Mouse (Mus musculus) MEL (cell line): ENCODE data around the gene Nelfb. TPM values are rescaled to one million over a fixed set of nuclear protein-coding genes. Genes with fewer than 3 reads are reported as not detected.
A peak's percentile ranks its signal among the peaks of the same experiment; 100 is the strongest.
"Not testable (repeated sequence)": the region's sequence is repeated elsewhere in the genome, so short reads cannot be mapped to it uniquely, and the experiment has no call there.

ENCODE experiments used
- DNase-seq: peaks from one replicate; pipeline ENCODE4 v3.0.0; 2011; ENCODE audit warnings: low read depth, low spot score
- H3K27ac ChIP-seq: 2 replicates; pipeline ENCODE4 v1.5.1; 2012; ENCODE audit warnings: low read depth, mild to moderate bottlenecking, control low read depth, low read length, moderate library complexity; ENCODE audit not compliant: control insufficient read depth
- H3K27me3 ChIP-seq, 2 experiments: fragments of 150-350 bp in 1 of 2; sonication (generic) in 1 of 2; 2 replicates each; pipeline ENCODE4 v1.6.1; 2012; ENCODE audit warnings: low read length in 2 of 2, mild to moderate bottlenecking in 2 of 2, improper control_type of control experiment in 1 of 2, moderate library complexity in 1 of 2; ENCODE audit not compliant: insufficient read depth in 2 of 2, control insufficient read depth in 1 of 2
- H3K36me3 ChIP-seq, 2 experiments: 2 replicates each; pipeline ENCODE4 v1.6.1; 2012 to 2014; ENCODE audit warnings: low read length in 2 of 2, improper control_type of control experiment in 1 of 2, inconsistent platforms in 1 of 2, mild to moderate bottlenecking in 1 of 2; ENCODE audit not compliant: insufficient read depth in 2 of 2, control insufficient read depth in 1 of 2
- H3K4me1 ChIP-seq, 2 experiments: fragments of 150-350 bp in 1 of 2; sonication (generic) in 1 of 2; 2 replicates each; pipeline ENCODE4 v1.6.1; 2012; ENCODE audit warnings: low read length in 2 of 2, improper control_type of control experiment in 1 of 2, mild to moderate bottlenecking in 1 of 2; ENCODE audit not compliant: insufficient read depth in 2 of 2, control insufficient read depth in 1 of 2
- H3K4me3 ChIP-seq, 2 experiments: fragments of 150-350 bp in 1 of 2; sonication (generic) in 1 of 2; 2 replicates each; pipeline ENCODE4 v1.5.1; 2012; ENCODE audit warnings: low read depth in 2 of 2, low read length in 2 of 2, mild to moderate bottlenecking in 2 of 2, moderate library complexity in 2 of 2, control low read depth in 1 of 2, improper control_type of control experiment in 1 of 2; ENCODE audit not compliant: control insufficient read depth in 1 of 2, insufficient read depth in 1 of 2
- H3K79me2 ChIP-seq: 2 replicates; pipeline ENCODE4 v1.6.1; 2012; ENCODE audit warnings: mild to moderate bottlenecking, low read length, moderate library complexity; ENCODE audit not compliant: control insufficient read depth, poor library complexity, insufficient read depth
- H3K9ac ChIP-seq: 2 replicates; pipeline ENCODE4 v1.6.1; 2012; ENCODE audit warnings: low read depth, mild to moderate bottlenecking, control low read depth, low read length, moderate library complexity; ENCODE audit not compliant: control insufficient read depth, poor library complexity, severe bottlenecking
- H3K9me3 ChIP-seq: fragments of 150-350 bp; sonication (generic); replicated peaks from 2 replicates; pipeline ENCODE4 v1.6.1; 2012; ENCODE audit warnings: mild to moderate bottlenecking, low read length, improper control_type of control experiment, moderate library complexity; ENCODE audit not compliant: insufficient read depth
- CTCF ChIP-seq, 3 experiments: IDR thresholded peaks in 2 of 3; conservative IDR thresholded peaks in 1 of 3; 2 replicates each; pipeline ENCODE4 v1.5.1; 2011 to 2012; ENCODE audit warnings: low read length in 3 of 3, low read depth in 2 of 3, mild to moderate bottlenecking in 2 of 3, improper control_type of control experiment in 1 of 3, inconsistent platforms in 1 of 3, mixed read lengths in 1 of 3, moderate library complexity in 1 of 3; ENCODE audit not compliant: control insufficient read depth in 1 of 3, insufficient read depth in 1 of 3, poor library complexity in 1 of 3, severe bottlenecking in 1 of 3
- ELF1 ChIP-seq: IDR thresholded peaks from 2 replicates; pipeline ENCODE4 v1.6.1; 2014; ENCODE audit warnings: low read depth, mild to moderate bottlenecking, inconsistent platforms, low read length, improper control_type of control experiment, moderate library complexity
- GATA1 ChIP-seq: IDR thresholded peaks from 2 replicates; pipeline ENCODE4 v1.6.1; 2011; ENCODE audit warnings: low read depth, low read length, improper control_type of control experiment
- HCFC1 ChIP-seq: IDR thresholded peaks from 2 replicates; pipeline ENCODE4 v1.6.1; 2012; ENCODE audit warnings: low read depth, mild to moderate bottlenecking, inconsistent platforms, low read length, improper control_type of control experiment, moderate library complexity
- MXI1 ChIP-seq: IDR thresholded peaks from 2 replicates; pipeline ENCODE4 v1.6.1; 2011; ENCODE audit warnings: mild to moderate bottlenecking, low read depth, low read length, improper control_type of control experiment
- MYC ChIP-seq: IDR thresholded peaks from 2 replicates; pipeline ENCODE4 v1.6.1; 2011; ENCODE audit warnings: low read depth, mild to moderate bottlenecking, low read length, improper control_type of control experiment, moderate library complexity
- NRF1 ChIP-seq: IDR thresholded peaks from 2 replicates; pipeline ENCODE4 v1.6.1; 2014; ENCODE audit warnings: low read depth, mild to moderate bottlenecking, inconsistent platforms, low read length, improper control_type of control experiment, moderate library complexity; ENCODE audit not compliant: poor library complexity, insufficient read depth, severe bottlenecking
- POLR2AphosphoS5 ChIP-seq: IDR thresholded peaks from 2 replicates; pipeline ENCODE4 v1.6.1; 2012; ENCODE audit warnings: low read depth, borderline replicate concordance, mild to moderate bottlenecking, inconsistent platforms, low read length, moderate library complexity, mixed read lengths
- RAD21 ChIP-seq: IDR thresholded peaks from 2 replicates; pipeline ENCODE4 v1.6.1; 2011; ENCODE audit warnings: mild to moderate bottlenecking, low read depth, low read length, improper control_type of control experiment
- RCOR1 ChIP-seq: IDR thresholded peaks from 2 replicates; pipeline ENCODE4 v1.6.1; 2012; ENCODE audit warnings: low read depth, mild to moderate bottlenecking, inconsistent platforms, low read length, improper control_type of control experiment
- SIN3A ChIP-seq: IDR thresholded peaks from 2 replicates; pipeline ENCODE4 v1.6.1; 2012; ENCODE audit warnings: low read length, improper control_type of control experiment, inconsistent platforms
- SMC3 ChIP-seq: IDR thresholded peaks from 2 replicates; pipeline ENCODE4 v1.6.1; 2011; ENCODE audit warnings: low read depth, low read length, improper control_type of control experiment
- TBP ChIP-seq: IDR thresholded peaks from 2 replicates; pipeline ENCODE4 v1.8.0; 2011; ENCODE audit warnings: low read depth, low read length, improper control_type of control experiment
- ZC3H11A ChIP-seq: IDR thresholded peaks from 2 replicates; pipeline ENCODE4 v1.6.1; 2012; ENCODE audit warnings: low read depth, mild to moderate bottlenecking, inconsistent platforms, low read length, improper control_type of control experiment
- ZNF384 ChIP-seq: IDR thresholded peaks from 2 replicates; pipeline ENCODE4 v1.6.1; 2012; ENCODE audit warnings: low read depth, mild to moderate bottlenecking, inconsistent platforms, low read length, improper control_type of control experiment
- polyA plus RNA-seq, 2 experiments: library from polyadenylated mRNA; stranded (reverse) in 1 of 2; unstranded in 1 of 2; fragments of >175 nt in 1 of 2; fragments of >200 nt in 1 of 2; gene quantifications; 2 replicates each; pipeline versions ENCODE4 v1.2.1 to v1.2.4; 2012; ENCODE audit warnings: low replicate concordance in 2 of 2, low read depth in 1 of 2; ENCODE audit not compliant: insufficient read length in 2 of 2, insufficient read depth in 1 of 2, missing spikeins in 1 of 2
- total RNA-seq: library from RNA; depleted of rRNA; stranded (reverse); fragments of 300-350 nt; gene quantifications from 2 replicates; pipeline ENCODE4 v1.2.3, GENCODE M21; 2012

Nelfb gene
- total and polyA plus RNA-seq, 3 experiments: 62.9 to 83.5 TPM; not detected in 1

DNA sequence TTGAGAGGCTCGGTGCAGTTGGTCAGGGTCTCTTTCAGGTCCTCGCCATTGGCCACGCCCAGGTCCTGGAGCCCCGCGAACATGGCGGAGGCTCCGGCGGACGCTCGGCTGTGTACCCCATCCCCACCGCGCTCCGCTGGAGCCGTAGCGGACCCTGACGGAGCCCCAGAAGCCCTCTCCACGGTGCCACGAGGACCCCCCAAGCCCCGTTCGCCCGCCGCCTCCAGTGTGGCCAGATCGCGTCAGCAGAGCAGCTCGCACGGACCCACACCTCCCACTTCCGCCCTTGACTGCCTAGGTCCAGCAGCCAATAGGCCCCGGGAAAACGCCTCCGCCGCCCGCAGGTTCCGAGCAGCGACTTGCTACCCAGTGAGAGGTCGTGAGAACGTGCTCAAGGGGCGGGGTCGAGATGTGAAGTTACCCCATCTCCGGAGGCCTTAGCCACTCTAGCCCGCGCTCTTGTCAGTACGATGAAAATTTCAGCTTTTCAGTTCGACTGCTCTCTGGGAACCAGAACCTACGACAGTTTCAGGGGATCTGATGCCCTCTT, at the start of gene Nelfb (continued):
- TF ChIP-seq NRF1: peak; percentile 38; the same call in 1 of the 2 replicates
- TF ChIP-seq POLR2AphosphoS5: no peak
- TF ChIP-seq ZC3H11A: no peak

DNA sequence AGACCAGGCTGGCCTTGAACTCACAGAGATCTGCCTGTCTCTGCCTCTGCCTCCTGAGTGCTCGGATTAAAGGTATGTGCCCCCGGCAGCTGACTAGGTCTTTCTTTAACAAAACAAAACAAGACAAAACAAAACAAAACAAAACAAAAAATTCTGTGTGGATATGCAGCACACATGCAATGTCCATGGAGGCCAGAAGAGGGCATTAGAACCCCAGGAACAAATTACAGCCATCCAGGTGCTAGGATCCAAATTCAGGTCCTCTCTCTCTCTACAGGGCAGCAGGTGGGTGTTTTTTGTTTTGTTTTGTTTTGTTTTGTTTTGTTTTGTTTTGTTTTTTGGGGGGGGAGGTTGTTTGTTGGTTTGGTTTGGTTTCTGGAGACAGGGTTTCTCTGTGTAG, 47.6 kb upstream of the Nelfb start:
- Histone ChIP-seq H3K27ac (no peak overlapping the region), H3K4me3 (0 out of 4 replicates have a peak overlapping the region, but pooled peaks of 1 of the 2 experiments have one; percentile 20), H3K4me1 (peaks cover 2 to 16% of the 10 kb centered on the region in 2 experiments; a peak in 2 of 4 replicates), H3K9me3 (no peaks in the 10 kb centered on the region), H3K27me3 (no peaks in the 10 kb centered on the region), H3K79me2 (peaks cover 34% of the 10 kb centered on the region), H3K36me3 (peaks cover 0 to 10% of the 10 kb centered on the region in 2 experiments; a peak in 2 of 4 replicates)
- peak; percentile 65 for DNase-seq
- TF ChIP-seq CTCF (IDR thresholded peaks at IDR 0.05 in 2 of 3, conservative IDR thresholded peaks at IDR 0.05 in 1 of 3; ENCODE audit: control insufficient read depth in 1 of 3, insufficient read depth in 1 of 3, low read depth in 2 of 3, low read length in 3 of 3, poor library complexity in 1 of 3, severe bottlenecking in 1 of 3) (peak; percentile 59 to 78 (median 64)), SIN3A (peak; percentile 52; the same call in 1 of the 2 replicates), RCOR1 (no peak), ZC3H11A (peak; percentile 80), SMC3 (peak; percentile 73), GATA1 (no peak), RAD21 (peak; percentile 81)
- TF ChIP-seq, all 39 proteins: peak for 5
- peak overlapping the region; percentile 36; the same call in 1 of the 2 replicates for H3K9ac ChIP-seq

DNA sequence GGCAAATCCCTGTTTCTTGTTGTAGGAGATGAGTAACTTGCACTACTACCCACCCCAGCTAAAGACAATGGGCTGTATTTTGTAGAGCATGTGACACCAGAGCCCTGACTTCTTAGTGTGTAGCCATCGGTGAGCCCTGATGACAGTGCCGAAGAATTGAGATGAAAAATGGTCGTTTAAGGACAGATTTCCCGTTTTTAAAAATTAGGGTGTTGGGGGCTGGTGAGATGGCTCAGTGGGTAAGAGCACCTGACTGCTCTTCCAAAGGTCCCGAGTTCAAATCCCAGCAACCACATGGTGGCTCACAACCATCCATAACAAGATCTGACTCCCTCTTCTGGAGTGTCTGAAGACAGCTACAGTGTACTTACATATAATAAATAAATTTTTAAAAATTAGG, 46.0 kb upstream of the Nelfb start:
- Histone ChIP-seq H3K9ac (peak overlapping the region; percentile 54), H3K4me3 (peak overlapping the region; percentile 31 to 32; a peak in 3 of 4 replicates), H3K4me1 (peaks cover 2 to 14% of the 10 kb centered on the region in 2 experiments; a peak in 1 of 4 replicates), H3K79me2 (peaks cover 20% of the 10 kb centered on the region)
- not testable (repeated sequence) for H3K36me3 ChIP-seq, DNase-seq, H3K27me3 ChIP-seq, H3K9me3 ChIP-seq, H3K27ac ChIP-seq
- TF ChIP-seq TBP: peak; percentile 74

- Histone ChIP-seq H3K79me2 (peaks cover 20% of the 10 kb centered on the region), H3K4me3 (peak overlapping the region; percentile 87 to 97), H3K4me1 (peaks cover 2 to 14% of the 10 kb centered on the region in 2 experiments; a peak in 1 of 4 replicates), H3K9ac (peak overlapping the region; percentile 96)
- H3K27me3 ChIP-seq, H3K36me3 ChIP-seq, H3K27ac ChIP-seq, H3K9me3 ChIP-seq: not testable (repeated sequence)
- TF ChIP-seq SMC3 (peak; percentile 76), NRF1 (0 out of 2 replicates have a peak, but pooled peaks have one; percentile 9), TBP (0 out of 2 replicates have a peak, but pooled peaks have one; percentile 22), MXI1 (peak; percentile 76), ZC3H11A (peak; percentile 78), ZNF384 (0 out of 2 replicates have a peak, but pooled peaks have one; percentile 54), ELF1 (peak; percentile 47; the same call in 1 of the 2 replicates), HCFC1 (peak; percentile 56; the same call in 1 of the 2 replicates), SIN3A (peak; percentile 91), RAD21 (peak; percentile 81), MYC (peak; percentile 92), CTCF (IDR thresholded peaks at IDR 0.05 in 2 of 3, conservative IDR thresholded peaks at IDR 0.05 in 1 of 3; ENCODE audit: control insufficient read depth in 1 of 3, insufficient read depth in 1 of 3, low read depth in 2 of 3, low read length in 3 of 3, poor library complexity in 1 of 3, severe bottlenecking in 1 of 3) (peak; percentile 38 to 72 (median 59))
- peak; percentile 90 for DNase-seq
These were observed 45.3 kb upstream of the Nelfb start for GRCm38 (mm10) chr2:25256443-25257109.
